Mouse (Mus musculus): Measurements from ENCODE around the gene Tmem43.

DNA sequence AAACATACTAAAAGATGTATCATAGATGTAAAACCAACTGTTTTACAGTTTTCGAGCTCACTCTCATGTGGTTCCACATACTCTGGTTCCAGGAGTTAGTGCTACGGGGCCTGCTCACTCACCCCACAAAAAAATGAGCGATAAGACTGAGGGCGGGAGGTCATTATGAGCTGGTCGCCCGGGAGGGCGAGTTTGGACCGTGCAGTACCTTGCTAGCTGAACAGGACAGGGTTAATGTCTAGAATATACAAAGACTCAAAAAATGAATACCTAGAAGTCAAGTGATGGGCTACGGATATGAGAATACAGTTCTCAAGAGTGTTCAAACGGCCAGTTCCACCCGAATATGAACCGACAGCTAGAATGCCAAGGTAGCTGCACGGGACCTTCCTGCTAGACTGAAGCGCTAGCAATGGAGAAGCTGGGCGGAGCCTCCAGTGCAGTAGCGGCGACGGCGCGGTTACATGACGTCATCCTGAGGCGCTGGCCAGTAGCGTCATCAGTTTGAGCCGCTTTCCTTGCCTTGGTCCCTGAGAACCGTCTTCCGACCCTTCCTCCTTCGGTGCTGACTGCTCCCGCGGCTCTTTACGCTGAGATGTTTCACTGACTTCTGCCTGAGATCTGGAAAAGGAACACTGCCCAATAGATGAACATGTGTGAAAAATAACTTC lies 32.9 kb upstream of the Tmem43 start:
- no peak for TF ChIP-seq EP300 (IDR thresholded peaks at IDR 0.05; ENCODE audit: low read depth)
- no peak for TF ChIP-seq CTCF (IDR thresholded peaks at IDR 0.05; ENCODE audit: low read depth)
